Mouse (Mus musculus) 3T3-L1 (cell line): ENCODE data around the gene Slc44a1.

Experiments used
- DNase-seq: peaks from one replicate; pipeline ENCODE4 v3.0.0-alpha.2; 2015; ENCODE audit warnings: low read depth, low spot score

Gene Slc44a1

DNA sequence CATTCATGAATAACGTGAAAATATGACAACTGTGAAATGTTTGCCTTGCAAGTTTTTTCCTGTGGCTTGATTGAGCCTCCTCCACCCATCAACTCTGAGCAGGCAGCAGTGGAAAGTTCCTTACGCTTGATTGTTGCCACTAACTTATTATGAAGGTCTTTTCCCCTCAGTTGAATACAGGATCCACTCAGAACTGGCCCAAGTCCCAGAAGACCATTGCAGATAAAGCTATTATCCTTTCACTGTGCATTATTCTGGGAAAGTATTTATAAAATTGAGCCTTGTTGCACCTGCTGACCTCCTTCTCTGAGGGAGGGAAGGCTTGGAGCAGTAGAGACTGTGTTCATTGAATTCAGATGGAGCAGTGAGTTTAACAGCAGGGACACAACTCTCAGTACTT, 86.2 kb downstream of the Slc44a1 start:
- DNase-seq: no peak

DNA sequence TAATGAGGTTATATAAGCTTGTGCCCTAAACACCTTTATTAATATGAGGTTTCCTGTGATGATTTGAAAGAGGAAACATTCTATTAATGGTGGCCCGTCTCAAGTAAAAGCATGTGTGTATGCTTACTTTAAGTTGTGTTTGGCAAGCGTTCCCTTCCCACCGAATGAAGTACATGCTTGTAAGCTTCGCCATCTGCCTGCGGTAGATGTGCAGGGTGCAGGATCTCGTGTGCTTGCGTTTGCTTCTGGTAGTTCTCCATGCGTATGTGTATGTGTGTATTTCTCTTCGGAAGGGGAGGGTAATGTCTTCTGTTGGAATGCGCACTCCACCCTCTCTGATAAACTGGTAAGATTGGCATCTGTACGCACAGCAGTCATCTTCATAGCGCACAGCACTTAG, 95.6 kb downstream of the Slc44a1 start:
- DNase-seq: no peak

GRCm38 (mm10) chr4:53537101-53537500, 96.9 kb downstream of the Slc44a1 start:
- no peak for DNase-seq

- DNase-seq: no peak
These were observed 97.3 kb downstream of the Slc44a1 start for GRCm38 (mm10) chr4:53537539-53537938.

DNA sequence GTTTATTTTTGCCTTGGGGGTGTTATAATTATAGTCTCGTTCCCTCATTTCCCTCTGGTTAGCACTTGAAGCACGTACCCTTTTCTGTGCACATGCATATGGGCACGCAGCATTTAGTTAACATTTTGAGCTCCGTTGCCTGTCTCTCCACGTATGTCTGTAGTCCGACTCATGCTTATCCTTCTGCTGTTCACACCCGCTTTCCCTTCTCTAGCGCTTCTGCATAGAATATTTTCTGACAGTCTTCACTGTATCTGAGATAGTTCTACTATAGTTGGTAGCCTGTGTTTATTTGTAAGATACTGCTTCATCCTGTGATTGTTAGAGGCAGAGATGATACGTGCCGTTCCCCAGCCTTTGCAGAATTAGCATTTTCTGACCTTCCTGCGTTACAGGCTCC, 98.4 kb downstream of the Slc44a1 start:
- no peak for DNase-seq

GRCm38 (mm10) chr4:53539929-53540328, 99.7 kb downstream of the Slc44a1 start:
- DNase-seq: no peak

DNA sequence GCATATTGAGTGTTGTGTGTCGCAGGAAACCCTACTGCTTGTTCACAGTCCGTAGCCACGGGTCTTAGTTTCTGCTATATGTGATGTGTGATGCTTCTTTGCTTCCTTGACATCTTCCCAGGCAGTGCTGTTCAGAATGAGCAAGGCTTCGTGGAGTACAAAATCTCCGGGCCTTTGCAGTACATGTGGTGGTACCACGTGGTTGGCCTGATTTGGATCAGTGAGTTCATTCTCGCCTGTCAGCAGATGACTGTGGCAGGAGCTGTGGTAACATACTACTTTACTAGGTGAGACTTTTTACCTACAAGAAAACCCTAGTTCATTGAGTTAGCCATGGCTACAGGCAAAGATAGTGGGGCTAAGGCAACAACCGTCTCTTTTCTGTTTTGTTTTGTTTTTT, 103.2 kb downstream of the Slc44a1 start:
- no peak for DNase-seq

DNA sequence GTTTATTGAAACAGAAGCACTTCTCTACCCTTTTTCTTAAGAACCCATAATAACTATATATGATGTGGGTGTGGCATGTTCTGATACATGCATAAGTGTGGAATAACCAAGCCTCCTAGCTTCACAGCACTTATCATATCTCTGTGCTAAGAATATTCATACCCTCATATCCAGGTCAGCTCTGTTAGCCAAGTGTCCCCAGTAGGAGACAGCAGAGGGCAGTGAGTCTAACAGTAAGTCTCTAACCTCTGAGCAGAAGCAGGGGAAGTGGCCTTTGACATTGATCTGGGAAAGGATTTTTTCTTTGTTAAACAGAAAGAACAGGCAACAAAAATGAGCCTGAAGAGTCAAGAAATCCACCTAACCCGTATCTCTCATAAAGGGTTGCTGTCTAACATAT, 104.7 kb downstream of the Slc44a1 start:
- no peak for DNase-seq

GRCm38 (mm10) chr4:53547381-53547780, 107.2 kb downstream of the Slc44a1 start:
- no peak for DNase-seq

- DNase-seq: peak; percentile 19
These were observed 109.2 kb downstream of the Slc44a1 start for GRCm38 (mm10) chr4:53549375-53549774.

DNA sequence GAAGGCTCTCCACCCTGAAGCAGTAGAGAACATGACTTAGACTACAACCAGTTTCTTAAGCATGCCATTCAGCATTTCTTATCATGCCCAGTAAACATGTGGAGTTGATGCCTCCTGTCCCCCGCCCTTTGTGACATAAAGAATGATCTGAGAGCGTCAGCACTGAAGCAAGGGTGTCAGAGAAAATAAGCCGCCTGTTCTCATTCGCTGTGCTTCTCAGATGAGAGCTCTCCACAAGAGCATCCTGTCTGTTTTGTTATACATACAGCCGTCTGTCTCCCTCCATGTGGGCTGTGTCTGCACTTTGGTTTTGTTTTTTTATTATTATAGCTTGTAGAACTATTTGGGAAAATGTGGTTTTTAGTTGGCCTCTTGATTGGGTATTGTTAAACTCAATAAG, 124.4 kb downstream of the Slc44a1 start:
- no peak for DNase-seq

- no peak for DNase-seq
These were observed 126.9 kb downstream of the Slc44a1 start for GRCm38 (mm10) chr4:53567065-53567464.

GRCm38 (mm10) chr4:53575558-53575957, 135.3 kb downstream of the Slc44a1 start:
- no peak for DNase-seq

GRCm38 (mm10) chr4:53587676-53588075, 147.5 kb downstream of the Slc44a1 start:
- no peak for DNase-seq

GRCm38 (mm10) chr4:53588936-53589335, 148.7 kb downstream of the Slc44a1 start:
- no peak for DNase-seq

DNA sequence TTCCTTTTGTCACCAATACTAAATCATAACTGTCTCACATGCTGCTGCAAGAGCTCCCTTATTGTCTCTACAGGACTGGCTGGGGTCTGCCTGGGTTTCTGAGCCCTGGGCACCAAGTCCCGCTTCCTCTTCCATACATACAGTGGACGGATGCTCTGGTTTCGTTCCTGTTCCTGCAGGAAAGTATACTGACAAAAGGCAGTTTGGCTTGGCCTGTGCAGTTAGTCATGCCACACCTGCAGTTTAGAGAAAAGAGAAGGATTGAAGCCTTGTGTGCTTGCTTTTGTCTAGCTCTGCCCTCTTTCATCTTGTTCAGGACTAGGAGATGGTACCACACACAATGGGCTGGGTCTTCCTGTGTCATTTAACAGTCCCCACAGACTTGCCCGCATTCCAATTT, 149.3 kb downstream of the Slc44a1 start:
- DNase-seq: no peak

GRCm38 (mm10) chr4:53590163-53590562, 149.9 kb downstream of the Slc44a1 start:
- DNase-seq: no peak

GRCm38 (mm10) chr4:53590691-53591447, 150.7 kb downstream of the Slc44a1 start:
- DNase-seq: no peak

DNA sequence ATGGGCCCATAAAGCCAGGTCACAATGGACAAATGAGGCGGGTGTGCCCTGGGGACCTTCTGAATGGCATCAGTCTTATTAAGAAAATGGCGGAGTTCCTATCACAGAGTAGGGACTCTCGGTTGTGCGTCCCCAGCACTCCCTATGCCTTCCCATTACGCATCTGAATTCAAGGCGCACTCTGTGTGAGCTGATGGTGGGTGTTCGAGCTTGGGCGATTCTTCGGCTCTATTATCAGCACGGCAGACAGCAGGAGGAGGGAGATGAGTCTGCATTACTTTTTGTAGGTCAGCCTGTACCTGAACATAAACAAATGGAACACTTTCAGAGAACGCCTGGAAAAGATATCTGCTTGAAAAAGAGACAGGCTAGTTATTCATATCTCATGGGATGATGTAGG, 151.3 kb downstream of the Slc44a1 start:
- no peak for DNase-seq

- no peak for DNase-seq
These were observed 151.7 kb downstream of the Slc44a1 start for GRCm38 (mm10) chr4:53591941-53592340.

DNA sequence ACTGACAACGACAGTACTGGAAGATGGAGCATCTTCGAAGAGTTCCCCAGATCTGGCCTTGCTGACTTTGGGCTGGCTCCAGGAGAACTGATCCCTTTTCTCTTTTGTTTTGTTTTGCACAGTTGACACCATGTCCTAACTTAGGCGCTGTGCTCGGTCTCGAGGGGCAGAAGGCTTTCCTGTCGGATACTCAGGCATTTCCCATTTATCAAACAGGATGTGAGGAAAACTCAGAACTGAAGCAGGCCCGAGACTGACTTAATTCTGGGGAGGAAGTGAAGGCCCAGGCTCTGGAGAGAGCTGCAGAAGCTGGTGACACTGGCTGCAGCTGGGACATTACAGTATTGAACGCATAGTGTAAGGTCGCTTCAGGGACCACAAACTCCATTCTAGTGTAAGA, 152.2 kb downstream of the Slc44a1 start:
- DNase-seq: no peak

- DNase-seq: peak; percentile 80
These were observed 154.0 kb downstream of the Slc44a1 start for GRCm38 (mm10) chr4:53594204-53594603.

- no peak for DNase-seq
These were observed 155.2 kb downstream of the Slc44a1 start for GRCm38 (mm10) chr4:53595246-53596062.
